Mouse (Mus musculus): ENCODE results near the gene Sstr5. TPM values are rescaled to one million over a fixed set of nuclear protein-coding genes. Genes with fewer than 3 reads are reported as not detected.

Sstr5 gene
- polyA plus RNA-seq (2017; shearing (Covaris generic)) = not detected

DNA sequence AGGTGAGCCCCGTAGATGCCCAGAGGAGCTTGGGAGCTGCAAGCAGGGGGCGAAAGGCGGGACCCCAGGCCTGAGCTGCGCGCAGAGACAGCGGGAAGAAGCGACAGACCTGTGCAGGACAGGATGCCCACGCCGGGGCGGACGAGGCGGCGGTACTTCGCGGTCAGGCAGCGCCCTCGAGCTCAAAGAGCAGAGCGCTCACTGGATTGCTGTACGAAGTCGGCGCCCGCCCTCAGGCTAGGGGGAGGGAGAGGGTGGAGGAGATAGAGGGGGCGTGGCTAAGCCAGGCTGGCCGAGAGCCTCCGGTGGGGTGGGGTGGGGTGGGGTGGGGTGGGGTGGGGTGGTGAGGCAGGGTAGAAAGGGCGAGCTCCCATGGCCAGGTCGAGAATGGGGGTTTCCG lies at the start of gene Sstr5:
TSS of gene Sstr5 (minus strand) at position 276 of the 400 bp plus-strand sequence.

DNA sequence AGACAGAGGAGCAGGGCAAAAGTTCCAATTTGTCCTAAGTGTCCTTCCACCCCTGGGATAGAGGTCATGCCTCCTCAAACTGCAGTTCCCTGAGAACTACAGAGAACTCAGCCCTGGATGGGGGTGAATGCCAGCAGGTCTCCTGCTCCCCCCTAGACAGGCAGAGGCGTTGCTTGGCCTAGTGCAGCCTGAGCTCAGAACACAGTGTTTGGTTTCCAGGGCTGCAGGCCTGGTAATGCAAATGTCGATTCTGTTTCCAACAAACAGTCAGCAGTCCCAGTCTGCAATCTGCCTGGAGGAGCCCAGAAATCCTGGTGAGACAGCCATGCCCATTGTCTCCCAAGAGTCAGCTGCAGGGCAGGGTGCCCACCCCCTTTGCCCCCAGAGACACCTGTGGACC lies 42.8 kb downstream of the Sstr5 start, which contains the start of gene Tekt4:
TSS of gene Tekt4 (plus strand) at position 344 of the 400 bp plus-strand sequence.

Other genes with a start within 250 kb of the Sstr5 start
- gene Baiap3, start 240.9 kb downstream of the Sstr5 start, polyA plus RNA-seq (2017; shearing (Covaris generic)) = 2.6 TPM
- 587 TPM for gene Ube2i, start 222.7 kb downstream of the Sstr5 start, polyA plus RNA-seq (2017; shearing (Covaris generic))
- gene Prss34, start 198.9 kb downstream of the Sstr5 start, polyA plus RNA-seq (2017; shearing (Covaris generic)) = not detected
- gene Prss28, start 188.6 kb downstream of the Sstr5 start, polyA plus RNA-seq (2017; shearing (Covaris generic)) = not detected
- not detected for gene Prss29, start 178.6 kb downstream of the Sstr5 start, polyA plus RNA-seq (2017; shearing (Covaris generic))
- gene Tpsab1, start 151.7 kb downstream of the Sstr5 start, polyA plus RNA-seq (2017; shearing (Covaris generic)) = not detected
- not detected for gene Tpsb2, start 131.0 kb downstream of the Sstr5 start, polyA plus RNA-seq (2017; shearing (Covaris generic))
- gene Tpsg1, start 128.0 kb downstream of the Sstr5 start, polyA plus RNA-seq (2017; shearing (Covaris generic)) = not detected
- gene Cacna1h, start 63.5 kb downstream of the Sstr5 start, polyA plus RNA-seq (2017; shearing (Covaris generic)) = not detected
- gene Tekt4, start 42.7 kb downstream of the Sstr5 start, polyA plus RNA-seq (2017; shearing (Covaris generic)) = not detected
- gene Sox8, start 73.4 kb upstream of the Sstr5 start, polyA plus RNA-seq (2017; shearing (Covaris generic)) = 0.12 TPM
- 17.9 TPM for gene Lmf1, start 81.8 kb upstream of the Sstr5 start, polyA plus RNA-seq (2017; shearing (Covaris generic))
- not detected for gene Gng13, start 219.9 kb upstream of the Sstr5 start, polyA plus RNA-seq (2017; shearing (Covaris generic))
- gene Chtf18, start 230.1 kb upstream of the Sstr5 start, polyA plus RNA-seq (2017; shearing (Covaris generic)) = 7.1 TPM
- gene Rpusd1, start 230.4 kb upstream of the Sstr5 start, polyA plus RNA-seq (2017; shearing (Covaris generic)) = 4.9 TPM
- gene Mslnl, start 238.8 kb upstream of the Sstr5 start, polyA plus RNA-seq (2017; shearing (Covaris generic)) = not detected

Measured in naive thymus-derived CD4-positive, alpha-beta T cell, adult 5 months (primary cell).